Mouse (Mus musculus): Measurements from ENCODE around the gene Sorcs1.

- TF ChIP-seq CTCF (IDR thresholded peaks at IDR 0.05; ENCODE audit: extremely low read depth, insufficient read depth, low read length) (no peak), POLR2A (IDR thresholded peaks at IDR 0.05; ENCODE audit: extremely low read depth, insufficient read depth, low read length) (no peak)
Measured at GRCm38 (mm10) chr19:50307046-50307445, 371.4 kb downstream of the Sorcs1 start.

Data from cortical plate, adult 2 months (tissue).